Mouse (Mus musculus): ENCODE measurements around the gene Fdxr. TPM values are rescaled to one million over a fixed set of nuclear protein-coding genes. Genes with fewer than 3 reads are reported as not detected.

Gene Fdxr
- 3.3 TPM for polyA plus RNA-seq (2014; fragmentation: Illumina TruSeq; extraction: RNeasy Lipid Tissue Mini Kit (QIAGEN cat#74804); ENCODE audit: low read depth, low replicate concordance)

DNA sequence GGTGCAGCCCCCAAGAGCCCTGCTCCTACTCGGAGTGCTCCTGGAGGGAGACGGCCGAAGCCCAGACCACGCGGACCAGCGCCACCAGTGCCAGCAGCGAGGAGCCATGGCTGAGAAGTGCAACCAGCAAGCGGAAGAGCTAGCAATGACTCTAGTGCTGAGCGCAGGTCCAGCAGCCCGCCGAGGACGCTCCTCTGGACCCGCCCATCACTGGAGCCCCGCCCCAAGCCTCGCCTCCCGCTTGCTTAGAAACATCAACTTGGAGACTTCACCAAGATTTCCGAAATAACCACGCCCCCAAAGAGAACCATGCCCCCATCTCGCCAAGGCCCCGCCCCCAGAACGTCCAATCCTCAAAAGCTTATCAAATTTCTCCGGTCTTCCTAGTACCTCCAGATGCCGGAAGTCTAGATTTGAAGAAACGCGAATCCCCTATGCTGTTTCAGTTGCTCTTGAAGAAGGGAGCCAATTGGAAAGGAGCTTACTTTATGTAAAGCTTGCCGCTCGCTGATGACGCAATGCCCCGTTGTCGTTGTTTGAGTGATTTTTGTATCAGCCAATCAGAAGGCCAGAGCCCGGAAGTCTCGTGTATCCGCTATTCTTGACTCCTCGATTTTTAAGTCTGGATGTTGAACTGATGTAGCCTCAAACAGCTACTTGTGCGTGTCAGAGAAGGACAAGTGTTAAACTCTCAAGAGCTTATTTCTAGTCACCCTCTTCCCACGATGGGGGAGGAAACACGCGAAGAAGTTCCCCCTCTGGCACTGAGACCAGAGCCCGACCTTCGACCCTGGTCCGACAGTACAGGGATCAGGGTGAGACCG is at the start of gene Fdxr:
Fdxr (minus strand) TSS at position 271 of the 824 bp plus-strand sequence.

DNA sequence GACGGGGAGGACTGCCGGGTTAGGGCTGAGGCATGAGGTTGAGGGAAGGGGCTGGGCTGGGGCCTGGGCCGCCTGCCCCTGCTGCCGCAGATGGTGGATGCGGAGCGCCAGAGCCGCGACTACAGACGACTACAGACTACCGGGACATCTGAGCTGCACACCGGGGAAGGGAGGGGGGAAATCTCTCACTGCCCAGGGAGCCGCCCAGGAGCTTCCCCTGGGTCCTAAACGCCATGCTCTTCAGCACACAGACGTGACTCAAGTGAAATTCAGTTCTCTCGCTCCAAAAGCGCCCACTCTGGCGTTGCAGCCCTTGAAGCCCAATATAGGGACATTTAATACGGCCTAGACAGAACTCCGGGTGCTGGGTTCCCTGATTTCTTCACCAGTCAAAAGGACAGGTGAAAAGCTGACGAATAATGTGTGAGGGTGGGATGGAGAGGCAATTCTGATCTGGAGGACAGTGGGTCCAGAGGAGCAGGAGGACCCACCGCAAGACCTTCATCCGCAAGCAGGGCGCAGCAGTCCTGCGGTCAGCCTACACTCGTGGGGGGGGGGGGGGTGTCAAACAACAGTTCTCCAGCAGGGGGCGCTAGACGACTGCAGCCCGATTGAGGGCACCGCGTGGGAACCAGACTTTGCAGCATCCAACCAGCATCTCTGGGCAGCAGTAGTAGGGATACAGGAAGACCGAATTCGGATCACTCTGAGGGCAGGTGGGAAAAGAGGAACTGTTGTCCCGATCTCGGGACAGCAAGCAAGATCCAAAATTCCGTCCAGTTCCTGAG is 45.2 kb upstream of the Fdxr start, which contains the start of gene Ush1g:
Ush1g (minus strand) TSS at position 136 of the 788 bp plus-strand sequence.

DNA sequence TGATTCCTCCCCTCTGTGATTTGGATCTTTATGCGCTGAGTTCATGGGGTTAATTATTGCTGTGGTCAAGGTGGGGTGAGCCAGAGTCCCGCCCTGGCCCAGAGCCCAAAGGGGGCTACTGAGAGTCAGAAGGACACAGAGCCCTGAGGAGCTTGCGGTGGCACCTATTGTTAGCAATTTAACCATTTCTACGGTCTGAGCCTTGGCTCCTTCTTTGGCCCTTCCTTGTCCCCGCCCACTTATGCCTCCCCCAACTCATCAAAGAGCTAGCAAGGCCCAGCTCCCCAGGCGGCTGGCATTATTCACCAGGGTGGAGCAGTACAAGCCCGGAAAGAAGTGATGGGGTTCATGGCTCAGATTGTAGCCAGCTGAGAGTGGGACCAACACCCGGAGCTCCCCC is 30.0 kb upstream of the Fdxr start, which contains the start of gene Otop2:
Otop2 (plus strand) TSS at position 301 of the 400 bp plus-strand sequence.

DNA sequence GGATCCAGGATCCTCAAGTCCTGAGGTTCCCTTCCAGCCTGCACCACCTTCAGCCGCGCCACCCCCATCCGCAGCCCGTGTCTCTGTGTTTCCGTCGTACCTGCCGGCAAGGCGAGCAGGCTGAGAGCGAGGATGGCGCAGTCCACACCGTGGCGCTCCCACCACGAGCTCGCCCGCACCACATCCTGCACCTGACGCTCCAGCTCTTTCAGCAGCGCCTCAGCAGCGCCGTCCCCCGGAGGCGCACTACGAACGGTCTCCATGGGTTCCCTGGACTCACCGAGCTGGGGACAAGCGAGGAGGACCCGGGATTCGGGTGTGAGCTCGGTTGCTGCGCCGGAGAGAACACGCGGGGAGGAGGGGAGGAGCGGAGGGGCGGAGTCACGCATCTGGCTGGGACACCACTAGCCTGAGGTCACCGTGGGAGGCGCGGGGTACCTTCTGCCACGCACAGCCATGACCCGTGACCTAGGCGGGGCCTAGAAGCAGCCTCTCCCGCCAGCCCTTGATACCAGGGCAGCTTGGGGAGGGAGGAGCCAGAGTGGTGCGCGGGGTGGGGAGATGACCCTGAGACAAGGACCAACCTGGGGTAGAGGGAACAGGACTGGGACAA is 20.5 kb upstream of the Fdxr start, which contains the start of gene Fads6:
Fads6 (minus strand) TSS at position 450 of the 613 bp plus-strand sequence.

DNA sequence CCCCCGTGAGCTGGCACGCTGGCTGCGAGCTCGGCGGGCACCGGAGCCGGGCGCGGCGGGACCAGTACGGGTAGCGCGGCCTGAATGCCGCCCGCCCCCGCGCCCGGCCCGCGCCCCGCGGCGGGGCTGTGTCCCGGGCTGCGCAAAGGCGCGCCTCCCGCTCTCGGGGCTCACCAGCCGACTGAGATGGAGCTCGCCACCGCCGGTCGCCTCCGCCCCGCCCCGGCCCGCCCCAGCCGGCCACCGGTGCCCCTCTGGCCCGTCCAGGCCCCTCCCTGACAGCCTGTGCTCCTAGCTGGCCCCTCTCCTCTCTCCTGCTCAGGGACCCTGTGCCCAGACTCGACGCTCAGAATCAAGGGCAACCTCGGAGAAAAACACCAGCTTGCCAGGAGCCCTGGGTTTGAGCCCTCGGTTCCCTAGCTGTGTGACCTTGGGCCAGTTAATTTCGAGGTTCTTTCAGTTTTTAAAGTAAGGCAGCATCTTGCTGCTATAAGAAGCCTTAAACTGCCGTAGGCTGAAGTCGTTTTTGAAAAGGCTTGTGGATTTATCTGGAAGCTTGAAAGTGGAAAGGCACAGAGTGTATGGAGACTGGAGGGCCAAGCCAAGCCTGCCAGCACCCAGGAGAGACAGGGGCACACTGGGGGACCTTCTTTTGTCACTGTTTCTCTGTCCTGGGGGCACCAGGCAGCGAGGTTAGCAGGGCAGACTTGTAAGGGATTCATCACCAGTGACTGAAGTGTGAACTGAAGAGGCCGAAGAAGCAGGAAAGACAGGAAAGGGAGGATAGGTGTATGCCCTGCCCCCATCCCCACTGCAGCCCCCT is 9.6 kb downstream of the Fdxr start, which contains the start of gene Grin2c:
Grin2c (minus strand) TSS at position 183 of the 823 bp plus-strand sequence.

Other genes starting within 250 kb of the Fdxr start
- gene Cd300ld5, start 239.3 kb downstream of the Fdxr start, polyA plus RNA-seq (2014; fragmentation: Illumina TruSeq; extraction: RNeasy Lipid Tissue Mini Kit (QIAGEN cat#74804); ENCODE audit: low read depth, low replicate concordance): 0.61 TPM
- gene Cd300ld3, start 228.6 kb downstream of the Fdxr start, polyA plus RNA-seq (2014; fragmentation: Illumina TruSeq; extraction: RNeasy Lipid Tissue Mini Kit (QIAGEN cat#74804); ENCODE audit: low read depth, low replicate concordance): 0.61 TPM
- gene Cd300e, start 214.9 kb downstream of the Fdxr start, polyA plus RNA-seq (2014; fragmentation: Illumina TruSeq; extraction: RNeasy Lipid Tissue Mini Kit (QIAGEN cat#74804); ENCODE audit: low read depth, low replicate concordance): 1.9 TPM
- gene Rab37, start 185.6 kb downstream of the Fdxr start, polyA plus RNA-seq (2014; fragmentation: Illumina TruSeq; extraction: RNeasy Lipid Tissue Mini Kit (QIAGEN cat#74804); ENCODE audit: low read depth, low replicate concordance): 0.16 TPM
- 0.69 TPM for gene Cd300lf, start 143.1 kb downstream of the Fdxr start, polyA plus RNA-seq (2014; fragmentation: Illumina TruSeq; extraction: RNeasy Lipid Tissue Mini Kit (QIAGEN cat#74804); ENCODE audit: low read depth, low replicate concordance)
- gene Slc9a3r1, start 113.7 kb downstream of the Fdxr start, polyA plus RNA-seq (2014; fragmentation: Illumina TruSeq; extraction: RNeasy Lipid Tissue Mini Kit (QIAGEN cat#74804); ENCODE audit: low read depth, low replicate concordance): 34.2 TPM
- gene Tmem104, start 89.6 kb downstream of the Fdxr start, polyA plus RNA-seq (2014; fragmentation: Illumina TruSeq; extraction: RNeasy Lipid Tissue Mini Kit (QIAGEN cat#74804); ENCODE audit: low read depth, low replicate concordance): 0.37 TPM
- 5.9 TPM for gene Nat9, start 89.2 kb downstream of the Fdxr start, polyA plus RNA-seq (2014; fragmentation: Illumina TruSeq; extraction: RNeasy Lipid Tissue Mini Kit (QIAGEN cat#74804); ENCODE audit: low read depth, low replicate concordance)
- gene Grin2c, start 9.8 kb downstream of the Fdxr start, polyA plus RNA-seq (2014; fragmentation: Illumina TruSeq; extraction: RNeasy Lipid Tissue Mini Kit (QIAGEN cat#74804); ENCODE audit: low read depth, low replicate concordance): not detected
- gene Fads6, start 20.6 kb upstream of the Fdxr start, polyA plus RNA-seq (2014; fragmentation: Illumina TruSeq; extraction: RNeasy Lipid Tissue Mini Kit (QIAGEN cat#74804); ENCODE audit: low read depth, low replicate concordance): 31.3 TPM
- not detected for gene Otop2, start 30.1 kb upstream of the Fdxr start, polyA plus RNA-seq (2014; fragmentation: Illumina TruSeq; extraction: RNeasy Lipid Tissue Mini Kit (QIAGEN cat#74804); ENCODE audit: low read depth, low replicate concordance)
- gene Ush1g, start 45.0 kb upstream of the Fdxr start, polyA plus RNA-seq (2014; fragmentation: Illumina TruSeq; extraction: RNeasy Lipid Tissue Mini Kit (QIAGEN cat#74804); ENCODE audit: low read depth, low replicate concordance): 0.11 TPM
- not detected for gene Otop3, start 57.7 kb upstream of the Fdxr start, polyA plus RNA-seq (2014; fragmentation: Illumina TruSeq; extraction: RNeasy Lipid Tissue Mini Kit (QIAGEN cat#74804); ENCODE audit: low read depth, low replicate concordance)
- gene Hid1, start 90.7 kb upstream of the Fdxr start, polyA plus RNA-seq (2014; fragmentation: Illumina TruSeq; extraction: RNeasy Lipid Tissue Mini Kit (QIAGEN cat#74804); ENCODE audit: low read depth, low replicate concordance): not detected
- 0.19 TPM for gene Cdr2l, start 104.9 kb upstream of the Fdxr start, polyA plus RNA-seq (2014; fragmentation: Illumina TruSeq; extraction: RNeasy Lipid Tissue Mini Kit (QIAGEN cat#74804); ENCODE audit: low read depth, low replicate concordance)
- 22.2 TPM for gene Mrpl58, start 126.7 kb upstream of the Fdxr start, polyA plus RNA-seq (2014; fragmentation: Illumina TruSeq; extraction: RNeasy Lipid Tissue Mini Kit (QIAGEN cat#74804); ENCODE audit: low read depth, low replicate concordance)
- gene Atp5h, start 142.9 kb upstream of the Fdxr start, polyA plus RNA-seq (2014; fragmentation: Illumina TruSeq; extraction: RNeasy Lipid Tissue Mini Kit (QIAGEN cat#74804); ENCODE audit: low read depth, low replicate concordance): 552 TPM
- 12.5 TPM for gene Kctd2, start 143.1 kb upstream of the Fdxr start, polyA plus RNA-seq (2014; fragmentation: Illumina TruSeq; extraction: RNeasy Lipid Tissue Mini Kit (QIAGEN cat#74804); ENCODE audit: low read depth, low replicate concordance)
- gene Trim80, start 163.5 kb upstream of the Fdxr start, polyA plus RNA-seq (2014; fragmentation: Illumina TruSeq; extraction: RNeasy Lipid Tissue Mini Kit (QIAGEN cat#74804); ENCODE audit: low read depth, low replicate concordance): not detected
- 11.9 TPM for gene Slc16a5, start 185.4 kb upstream of the Fdxr start, polyA plus RNA-seq (2014; fragmentation: Illumina TruSeq; extraction: RNeasy Lipid Tissue Mini Kit (QIAGEN cat#74804); ENCODE audit: low read depth, low replicate concordance)
- 0.66 TPM for gene Armc7, start 198.6 kb upstream of the Fdxr start, polyA plus RNA-seq (2014; fragmentation: Illumina TruSeq; extraction: RNeasy Lipid Tissue Mini Kit (QIAGEN cat#74804); ENCODE audit: low read depth, low replicate concordance)
- gene Nt5c, start 214.8 kb upstream of the Fdxr start, polyA plus RNA-seq (2014; fragmentation: Illumina TruSeq; extraction: RNeasy Lipid Tissue Mini Kit (QIAGEN cat#74804); ENCODE audit: low read depth, low replicate concordance): 1.8 TPM
- gene Jpt1, start 237.3 kb upstream of the Fdxr start, polyA plus RNA-seq (2014; fragmentation: Illumina TruSeq; extraction: RNeasy Lipid Tissue Mini Kit (QIAGEN cat#74804); ENCODE audit: low read depth, low replicate concordance): 4.8 TPM

Data from liver, adult 10 weeks (tissue).